Mouse (Mus musculus) stomach, embryonic 16.5 days (tissue): ENCODE data around the gene Cblb. TPM values are rescaled to one million over a fixed set of nuclear protein-coding genes. Genes with fewer than 3 reads are reported as not detected.

Experiments
- ATAC-seq: fragments of 200-750 bp; cut with Nextera tagmentation; 2 replicates; pipeline ENCODE4 v1.8.0; 2017; ENCODE audit warnings: moderate number of reproducible peaks, moderate TSS enrichment; ENCODE audit not compliant: insufficient read depth, low FRiP score
- H3K27ac ChIP-seq: fragments of 300-500 bp; sonication (generic); 2 replicates; pipeline ENCODE4 v1.5.1; 2014; ENCODE audit warnings: low read length
- H3K27me3 ChIP-seq: fragments of 300-500 bp; sonication (generic); 2 replicates; pipeline ENCODE4 v1.6.1; 2014; ENCODE audit warnings: low read length, control low read depth, mixed read lengths; ENCODE audit not compliant: control insufficient read depth, insufficient read depth
- H3K36me3 ChIP-seq: fragments of 300-500 bp; sonication (generic); 2 replicates; pipeline ENCODE4 v1.6.1; 2014; ENCODE audit warnings: low read length; ENCODE audit not compliant: control insufficient read depth, insufficient read depth
- H3K4me1 ChIP-seq: fragments of 300-500 bp; sonication (generic); 2 replicates; pipeline ENCODE4 v1.6.1; 2014; ENCODE audit warnings: low read length, control low read depth, mixed read lengths; ENCODE audit not compliant: control insufficient read depth, insufficient read depth
- H3K4me2 ChIP-seq: fragments of 300-500 bp; sonication (generic); 2 replicates; pipeline ENCODE4 v1.6.1; 2014; ENCODE audit warnings: low read depth, low read length, mixed read lengths
- H3K4me3 ChIP-seq: fragments of 300-500 bp; sonication (generic); replicated peaks from 2 replicates; pipeline ENCODE4 v1.5.1; 2014; ENCODE audit warnings: mild to moderate bottlenecking, low read length
- H3K9ac ChIP-seq: fragments of 300-500 bp; sonication (generic); 2 replicates; pipeline ENCODE4 v1.6.1; 2014; ENCODE audit warnings: low read length
- H3K9me3 ChIP-seq: fragments of 300-500 bp; sonication (generic); replicated peaks from 2 replicates; pipeline ENCODE4 v1.6.1; 2016; ENCODE audit warnings: low read length, control low read depth; ENCODE audit not compliant: control insufficient read depth
- WGBS: fragments of 180-500 bp; shearing (Covaris S2); extraction: QIAGEN DNeasy Blood & Tissue Kit; methylation state at CpG from one replicate; pipeline ENCODE4 v1.1.7; 2014; 5-methylcytosine and 5-hydroxymethylcytosine counted together
- polyA plus RNA-seq: library from polyadenylated mRNA; unstranded; fragments of >200 nt; fragmentation: Nextera tagmentation; extraction: Ambion mirVana; gene quantifications from 2 replicates; pipeline ENCODE4 v1.2.1, GENCODE M21; 2015

Gene Cblb
- polyA plus RNA-seq, result 11.7 and 12.6 TPM in 2 replicates

DNA sequence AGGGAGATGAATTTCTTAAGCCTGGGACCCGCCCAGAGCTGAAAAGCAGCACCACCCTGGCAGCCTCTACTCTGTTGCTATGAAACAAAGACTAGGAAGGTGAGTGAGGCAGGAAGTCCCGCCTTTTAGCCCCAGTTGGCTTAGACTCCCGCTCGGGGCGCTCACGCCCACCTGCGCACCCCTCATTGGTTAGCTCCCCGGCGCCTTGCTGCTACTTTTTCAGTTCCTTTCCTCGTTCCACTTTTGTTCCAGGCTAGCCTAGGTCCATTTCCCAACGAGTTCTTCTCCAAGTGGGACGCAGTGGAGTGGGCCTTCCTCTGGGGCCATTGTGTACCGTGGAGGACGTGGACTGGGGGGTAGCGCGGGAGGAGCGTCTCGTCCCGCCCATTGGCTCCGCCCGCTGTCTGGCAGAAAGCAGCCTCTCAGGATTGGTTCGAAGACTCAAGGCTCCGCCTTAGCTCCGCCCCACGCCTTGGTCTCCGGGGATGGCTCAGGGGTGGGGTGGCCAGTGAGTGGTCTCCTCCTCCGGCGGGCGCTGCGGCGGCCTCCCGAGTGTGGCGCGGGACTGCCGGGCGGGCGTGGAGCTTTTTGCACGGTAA lies at the start of gene Cblb:
Gene Cblb, plus strand, starts transcription at position 135 of the 599 bp plus-strand sequence.
- Histone ChIP-seq H3K4me2 (peak within 1 kb of the TSS; percentile 66), H3K4me3 (peak within 1 kb of the TSS; percentile 73), H3K27ac (peak within 1 kb of the TSS; percentile 98), H3K9ac (peak within 1 kb of the TSS; percentile 86), H3K4me1 (peaks cover 18% of the 10 kb centered on the region; the same call in 1 of the 2 replicates), H3K9me3 (no peaks in the 10 kb centered on the region), H3K36me3 (peaks cover 3% of the 10 kb centered on the region; the same call in 1 of the 2 replicates), H3K27me3 (no peaks in the 10 kb centered on the region)
- ATAC-seq, result peak; percentile 99
- under 1% methylated on average over 38 of the region's 38 CpGs for WGBS

GRCm38 (mm10) chr16:51985436-51985835 lies 45.6 kb upstream of the Cblb start:
- Histone ChIP-seq H3K27me3 (no peaks in the 10 kb centered on the region), H3K4me1 (no peaks in the 10 kb centered on the region), H3K9me3 (no peaks in the 10 kb centered on the region), H3K9ac (no peak overlapping the region), H3K36me3 (no peaks in the 10 kb centered on the region), H3K4me2 (no peak overlapping the region), H3K4me3 (no peak overlapping the region), H3K27ac (no peak overlapping the region)
- 74% methylated on average over 8 of the region's 8 CpGs for WGBS
- ATAC-seq, result no peak

- no peaks in the 10 kb centered on the region for H3K4me1 ChIP-seq
- H3K27me3 ChIP-seq, result no peaks in the 10 kb centered on the region
- no peaks in the 10 kb centered on the region for H3K9me3 ChIP-seq
- no peak for ATAC-seq
- H3K36me3 ChIP-seq, result no peaks in the 10 kb centered on the region
- H3K9ac ChIP-seq, result no peak overlapping the region
- H3K4me2 ChIP-seq, result no peak overlapping the region
- 83% methylated on average over 3 of the region's 3 CpGs for WGBS
- no peak overlapping the region for H3K27ac ChIP-seq
- H3K4me3 ChIP-seq, result no peak overlapping the region
Observed at GRCm38 (mm10) chr16:51986207-51986606, 44.8 kb upstream of the Cblb start.

GRCm38 (mm10) chr16:51987085-51987620 lies 43.9 kb upstream of the Cblb start:
- no peak overlapping the region for H3K9ac ChIP-seq
- no peaks in the 10 kb centered on the region for H3K9me3 ChIP-seq
- no peak for ATAC-seq
- WGBS, result 62% methylated on average over 4 of the region's 4 CpGs
- H3K27ac ChIP-seq, result no peak overlapping the region
- no peaks in the 10 kb centered on the region for H3K4me1 ChIP-seq
- no peaks in the 10 kb centered on the region for H3K27me3 ChIP-seq
- H3K4me2 ChIP-seq, result no peak overlapping the region
- H3K36me3 ChIP-seq, result no peaks in the 10 kb centered on the region
- H3K4me3 ChIP-seq, result no peak overlapping the region

GRCm38 (mm10) chr16:51988027-51988426 lies 43.0 kb upstream of the Cblb start:
- H3K27ac ChIP-seq, result no peak overlapping the region
- H3K4me3 ChIP-seq, result no peak overlapping the region
- no peaks in the 10 kb centered on the region for H3K9me3 ChIP-seq
- H3K27me3 ChIP-seq, result no peaks in the 10 kb centered on the region
- no peaks in the 10 kb centered on the region for H3K4me1 ChIP-seq
- no peaks in the 10 kb centered on the region for H3K36me3 ChIP-seq
- no peak overlapping the region for H3K9ac ChIP-seq
- ATAC-seq, result no peak
- no peak overlapping the region for H3K4me2 ChIP-seq

DNA sequence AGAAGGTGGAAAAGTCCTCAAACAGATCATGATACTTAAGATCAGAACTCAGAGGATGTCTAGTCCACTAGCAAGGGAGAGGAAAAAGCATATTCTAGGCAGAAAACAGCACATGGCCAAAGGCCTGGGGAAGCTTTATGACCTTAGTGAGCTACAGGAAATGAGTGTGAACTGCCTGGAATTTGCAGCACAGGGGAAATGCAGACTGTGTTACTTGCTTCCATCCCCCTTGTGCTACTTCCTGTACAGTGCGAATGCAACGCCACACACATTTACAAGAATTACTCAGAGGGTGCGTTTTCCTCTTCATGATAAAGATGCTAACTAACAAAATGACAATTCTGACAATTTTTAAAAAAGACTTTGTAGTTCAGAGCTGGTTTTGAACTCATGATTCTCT lies 41.8 kb upstream of the Cblb start:
- H3K27me3 ChIP-seq, result no peaks in the 10 kb centered on the region
- H3K4me2 ChIP-seq, result no peak overlapping the region
- WGBS, result 71% methylated on average over 3 of the region's 3 CpGs
- H3K27ac ChIP-seq, result no peak overlapping the region
- H3K9me3 ChIP-seq, result no peaks in the 10 kb centered on the region
- ATAC-seq, result no peak
- no peaks in the 10 kb centered on the region for H3K36me3 ChIP-seq
- no peaks in the 10 kb centered on the region for H3K4me1 ChIP-seq
- H3K9ac ChIP-seq, result no peak overlapping the region
- H3K4me3 ChIP-seq, result no peak overlapping the region

DNA sequence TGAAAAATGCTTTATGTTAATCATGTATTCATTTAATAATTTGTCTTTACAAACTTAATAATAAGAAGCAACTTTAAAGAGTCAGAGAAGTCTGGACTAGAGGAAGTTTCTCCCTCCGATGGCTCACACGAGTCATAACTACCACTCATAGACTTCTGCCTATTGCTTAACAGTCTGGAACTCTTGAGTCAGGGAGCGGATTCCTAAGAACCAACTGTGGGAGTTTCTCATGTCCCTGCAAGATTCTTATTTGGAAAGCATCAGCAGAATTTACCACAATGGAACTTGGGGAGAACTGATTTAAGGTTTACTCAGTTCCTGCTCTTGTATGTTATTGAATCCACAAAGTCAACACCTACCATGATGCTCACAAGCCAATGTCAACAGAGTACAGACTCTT lies 31.0 kb upstream of the Cblb start:
- no peaks in the 10 kb centered on the region for H3K36me3 ChIP-seq
- H3K4me1 ChIP-seq, result no peaks in the 10 kb centered on the region
- no peak for ATAC-seq
- H3K27me3 ChIP-seq, result no peaks in the 10 kb centered on the region
- whole genome bisulfite sequencing, result 90% methylated on average over 3 of the region's 3 CpGs
- H3K4me3 ChIP-seq, result no peak overlapping the region
- no peak overlapping the region for H3K4me2 ChIP-seq
- no peak overlapping the region for H3K27ac ChIP-seq
- H3K9ac ChIP-seq, result no peak overlapping the region
- no peaks in the 10 kb centered on the region for H3K9me3 ChIP-seq

GRCm38 (mm10) chr16:52000801-52001200 lies 30.2 kb upstream of the Cblb start:
- no peaks in the 10 kb centered on the region for H3K4me1 ChIP-seq
- H3K27me3 ChIP-seq, result no peaks in the 10 kb centered on the region
- no peak overlapping the region for H3K27ac ChIP-seq
- no peak overlapping the region for H3K4me2 ChIP-seq
- no peaks in the 10 kb centered on the region for H3K36me3 ChIP-seq
- H3K9me3 ChIP-seq, result no peaks in the 10 kb centered on the region
- ATAC-seq, result no peak
- no peak overlapping the region for H3K4me3 ChIP-seq
- H3K9ac ChIP-seq, result no peak overlapping the region

GRCm38 (mm10) chr16:52007006-52007405 lies 24.0 kb upstream of the Cblb start:
- no peaks in the 10 kb centered on the region for H3K9me3 ChIP-seq
- no peak overlapping the region for H3K9ac ChIP-seq
- H3K36me3 ChIP-seq, result no peaks in the 10 kb centered on the region
- H3K27ac ChIP-seq, result no peak overlapping the region
- no peak overlapping the region for H3K4me3 ChIP-seq
- no peak overlapping the region for H3K4me2 ChIP-seq
- ATAC-seq, result no peak
- no peaks in the 10 kb centered on the region for H3K27me3 ChIP-seq
- 77% methylated on average over 3 of the region's 3 CpGs for WGBS
- no peaks in the 10 kb centered on the region for H3K4me1 ChIP-seq
